Mouse (Mus musculus): ENCODE measurements at regions not wholly inside any gene's neighbourhood (a gene's known extent, or its start where the extent isn't known, plus 50 kb on each side); places are given as distances from the start of the nearest gene placed in this dataset.

- TF ChIP-seq CTCF (IDR thresholded peaks at IDR 0.05; ENCODE audit: low read depth, low read length) (no peak; the same call in 1 of the 2 replicates), POLR2A (IDR thresholded peaks at IDR 0.05; ENCODE audit: extremely low read depth, insufficient read depth, low read length) (no peak)
- Histone ChIP-seq H3K27me3 (ENCODE audit: control insufficient read depth, insufficient read depth, low read length) (no peaks in the 10 kb centered on the region), H3K27ac (replicated peaks; ENCODE audit: insufficient read depth, low read depth, low read length) (no peak overlapping the region), H3K4me3 (ENCODE audit: insufficient read depth, low read depth, low read length) (no peak overlapping the region), H3K4me1 (ENCODE audit: control insufficient read depth, insufficient read depth, low read length) (peaks cover 10% of the 10 kb centered on the region), H3K36me3 (ENCODE audit: control insufficient read depth, insufficient read depth, low read length) (no peaks in the 10 kb centered on the region), H3K9ac (ENCODE audit: low read depth, low read length) (no peak overlapping the region), H3K79me2 (ENCODE audit: control insufficient read depth, insufficient read depth, low read length) (no peaks in the 10 kb centered on the region)
- DNase-seq (ENCODE audit: extremely low read depth, low read depth, low spot score): peak; percentile 93
- 36% methylated on average over 4 of the region's 4 CpGs for WGBS
Measured at GRCm38 (mm10) chr8:87094685-87095084, 209.6 kb upstream of the N4bp1 start.

- DNase-seq (ENCODE audit: extremely low read depth, low read depth, low spot score): peak; percentile 77
- Histone ChIP-seq H3K4me1 (ENCODE audit: control insufficient read depth, insufficient read depth, low read length) (peaks cover 10% of the 10 kb centered on the region), H3K36me3 (ENCODE audit: control insufficient read depth, insufficient read depth, low read length) (no peaks in the 10 kb centered on the region), H3K4me3 (ENCODE audit: insufficient read depth, low read depth, low read length) (no peak overlapping the region), H3K9ac (ENCODE audit: low read depth, low read length) (no peak overlapping the region), H3K27ac (replicated peaks; ENCODE audit: insufficient read depth, low read depth, low read length) (no peak overlapping the region), H3K27me3 (ENCODE audit: control insufficient read depth, insufficient read depth, low read length) (no peaks in the 10 kb centered on the region), H3K79me2 (ENCODE audit: control insufficient read depth, insufficient read depth, low read length) (no peaks in the 10 kb centered on the region)
- TF ChIP-seq POLR2A (IDR thresholded peaks at IDR 0.05; ENCODE audit: extremely low read depth, insufficient read depth, low read length) (no peak), CTCF (IDR thresholded peaks at IDR 0.05; ENCODE audit: low read depth, low read length) (peak; percentile 51)
- 29% methylated on average over 10 of the region's 10 CpGs for WGBS
Measured at GRCm38 (mm10) chr8:87093716-87094115, 208.7 kb upstream of the N4bp1 start.

GRCm38 (mm10) chr8:87093081-87093480, 208.0 kb upstream of the N4bp1 start:
- H3K27ac ChIP-seq (replicated peaks; ENCODE audit: insufficient read depth, low read depth, low read length): no peak overlapping the region
- H3K79me2 ChIP-seq (ENCODE audit: control insufficient read depth, insufficient read depth, low read length): no peaks in the 10 kb centered on the region
- H3K9ac ChIP-seq (ENCODE audit: low read depth, low read length): no peak overlapping the region
- TF ChIP-seq POLR2A (IDR thresholded peaks at IDR 0.05; ENCODE audit: extremely low read depth, insufficient read depth, low read length) (no peak), CTCF (IDR thresholded peaks at IDR 0.05; ENCODE audit: low read depth, low read length) (no peak)
- no peaks in the 10 kb centered on the region for H3K36me3 ChIP-seq (ENCODE audit: control insufficient read depth, insufficient read depth, low read length)
- H3K4me1 ChIP-seq (ENCODE audit: control insufficient read depth, insufficient read depth, low read length): peaks cover 10% of the 10 kb centered on the region
- no peak for DNase-seq (ENCODE audit: extremely low read depth, low read depth, low spot score)
- H3K4me3 ChIP-seq (ENCODE audit: insufficient read depth, low read depth, low read length): no peak overlapping the region
- no peaks in the 10 kb centered on the region for H3K27me3 ChIP-seq (ENCODE audit: control insufficient read depth, insufficient read depth, low read length)
- WGBS: 74% methylated on average over 5 of the region's 5 CpGs

- H3K79me2 ChIP-seq (ENCODE audit: control insufficient read depth, insufficient read depth, low read length): no peaks in the 10 kb centered on the region
- no peak overlapping the region for H3K4me3 ChIP-seq (ENCODE audit: insufficient read depth, low read depth, low read length)
- H3K36me3 ChIP-seq (ENCODE audit: control insufficient read depth, insufficient read depth, low read length): no peaks in the 10 kb centered on the region
- no peak for DNase-seq (ENCODE audit: extremely low read depth, low read depth, low spot score)
- 44% methylated on average over 9 of the region's 9 CpGs for WGBS
- TF ChIP-seq POLR2A (IDR thresholded peaks at IDR 0.05; ENCODE audit: extremely low read depth, insufficient read depth, low read length) (no peak), CTCF (IDR thresholded peaks at IDR 0.05; ENCODE audit: low read depth, low read length) (no peak)
- H3K27me3 ChIP-seq (ENCODE audit: control insufficient read depth, insufficient read depth, low read length): no peaks in the 10 kb centered on the region
- H3K9ac ChIP-seq (ENCODE audit: low read depth, low read length): no peak overlapping the region
- H3K27ac ChIP-seq (replicated peaks; ENCODE audit: insufficient read depth, low read depth, low read length): no peak overlapping the region
- H3K4me1 ChIP-seq (ENCODE audit: control insufficient read depth, insufficient read depth, low read length): no peaks in the 10 kb centered on the region
Measured at GRCm38 (mm10) chr8:87087451-87088095, 202.5 kb upstream of the N4bp1 start.

GRCm38 (mm10) chr8:87078260-87078659, 193.2 kb upstream of the N4bp1 start:
- H3K9ac ChIP-seq (ENCODE audit: low read depth, low read length): no peak overlapping the region
- 69% methylated on average over 6 of the region's 6 CpGs for WGBS
- DNase-seq (ENCODE audit: extremely low read depth, low read depth, low spot score): no peak
- no peaks in the 10 kb centered on the region for H3K4me1 ChIP-seq (ENCODE audit: control insufficient read depth, insufficient read depth, low read length)
- TF ChIP-seq POLR2A (IDR thresholded peaks at IDR 0.05; ENCODE audit: extremely low read depth, insufficient read depth, low read length): no peak
- TF ChIP-seq CTCF (IDR thresholded peaks at IDR 0.05; ENCODE audit: low read depth, low read length): no peak
- no peaks in the 10 kb centered on the region for H3K36me3 ChIP-seq (ENCODE audit: control insufficient read depth, insufficient read depth, low read length)
- no peaks in the 10 kb centered on the region for H3K79me2 ChIP-seq (ENCODE audit: control insufficient read depth, insufficient read depth, low read length)
- H3K4me3 ChIP-seq (ENCODE audit: insufficient read depth, low read depth, low read length): no peak overlapping the region
- H3K27ac ChIP-seq (replicated peaks; ENCODE audit: insufficient read depth, low read depth, low read length): no peak overlapping the region
- H3K27me3 ChIP-seq (ENCODE audit: control insufficient read depth, insufficient read depth, low read length): 0 out of 2 replicates have a peak, but pooled peaks cover 2% of the 10 kb centered on the region

- WGBS: 85% methylated on average over 4 of the region's 4 CpGs
- Histone ChIP-seq H3K9ac (ENCODE audit: low read depth, low read length) (no peak overlapping the region), H3K27ac (replicated peaks; ENCODE audit: insufficient read depth, low read depth, low read length) (no peak overlapping the region), H3K4me3 (ENCODE audit: insufficient read depth, low read depth, low read length) (no peak overlapping the region), H3K27me3 (ENCODE audit: control insufficient read depth, insufficient read depth, low read length) (0 out of 2 replicates have a peak, but pooled peaks cover 2% of the 10 kb centered on the region), H3K79me2 (ENCODE audit: control insufficient read depth, insufficient read depth, low read length) (no peaks in the 10 kb centered on the region), H3K36me3 (ENCODE audit: control insufficient read depth, insufficient read depth, low read length) (no peaks in the 10 kb centered on the region), H3K4me1 (ENCODE audit: control insufficient read depth, insufficient read depth, low read length) (no peaks in the 10 kb centered on the region)
- TF ChIP-seq POLR2A (IDR thresholded peaks at IDR 0.05; ENCODE audit: extremely low read depth, insufficient read depth, low read length) (no peak), CTCF (IDR thresholded peaks at IDR 0.05; ENCODE audit: low read depth, low read length) (no peak)
- DNase-seq (ENCODE audit: extremely low read depth, low read depth, low spot score): no peak
Measured at GRCm38 (mm10) chr8:87075921-87076320, 190.9 kb upstream of the N4bp1 start.
